Mouse (Mus musculus) midbrain, postnatal 0 days (tissue): Measurements from ENCODE around the gene Scin. TPM values are rescaled to one million over a fixed set of nuclear protein-coding genes. Genes with fewer than 3 reads are reported as not detected.

Experiments
- ATAC-seq: fragments of 200-750 bp; cut with Nextera tagmentation; 2 replicates; pipeline ENCODE4 v1.8.0; 2017; ENCODE audit warnings: moderate number of reproducible peaks, mild to moderate bottlenecking, moderate TSS enrichment, moderate library complexity; ENCODE audit not compliant: low FRiP score
- DNase-seq: peaks from one replicate; pipeline ENCODE4 v3.0.0-alpha.2; 2015; ENCODE audit warnings: low spot score
- H3K27ac ChIP-seq: fragments of 300-500 bp; sonication (generic); 2 replicates; pipeline ENCODE4 v1.5.1; 2014; ENCODE audit warnings: low read depth, mild to moderate bottlenecking, low read length, mixed read lengths
- H3K27me3 ChIP-seq: fragments of 300-500 bp; sonication (generic); 2 replicates; pipeline ENCODE4 v1.6.1; 2014; ENCODE audit warnings: low read length, control low read depth, mixed read lengths; ENCODE audit not compliant: insufficient read depth
- H3K36me3 ChIP-seq: fragments of 300-500 bp; sonication (generic); 2 replicates; pipeline ENCODE4 v1.6.1; 2014; ENCODE audit warnings: low read length, control low read depth, mixed read lengths; ENCODE audit not compliant: insufficient read depth
- H3K4me1 ChIP-seq: fragments of 300-500 bp; sonication (generic); 2 replicates; pipeline ENCODE4 v1.6.1; 2014; ENCODE audit warnings: mild to moderate bottlenecking, control low read depth, antibody characterized with exemption, low read length, mixed read lengths; ENCODE audit not compliant: insufficient read depth
- H3K4me2 ChIP-seq: fragments of 300-500 bp; sonication (generic); 2 replicates; pipeline ENCODE4 v1.6.1; 2014; ENCODE audit warnings: low read depth, mild to moderate bottlenecking, low read length, mixed read lengths; ENCODE audit not compliant: poor library complexity, severe bottlenecking
- H3K4me3 ChIP-seq: fragments of 300-500 bp; sonication (generic); 2 replicates; pipeline ENCODE4 v1.5.1; 2014; ENCODE audit warnings: low read depth, mild to moderate bottlenecking, low read length, moderate library complexity
- H3K9ac ChIP-seq: fragments of 300-500 bp; sonication (generic); replicated peaks from 2 replicates; pipeline ENCODE4 v1.6.1; 2014; ENCODE audit warnings: mild to moderate bottlenecking, low read length, moderate library complexity, mixed read lengths; ENCODE audit not compliant: poor library complexity, severe bottlenecking
- H3K9me3 ChIP-seq: fragments of 300-500 bp; sonication (generic); 2 replicates; pipeline ENCODE4 v1.6.1; 2016; ENCODE audit warnings: low read length, control low read depth
- CTCF ChIP-seq: IDR thresholded peaks from 2 replicates; pipeline ENCODE4 v1.5.1; 2016; ENCODE audit warnings: antibody characterized with exemption, mild to moderate bottlenecking
- WGBS: fragments of 180-500 bp; shearing (Covaris S2); extraction: QIAGEN DNeasy Blood & Tissue Kit; methylation state at CpG from one replicate; pipeline ENCODE4 v1.1.7; 2014; 5-methylcytosine and 5-hydroxymethylcytosine counted together
- polyA plus RNA-seq: library from polyadenylated mRNA; unstranded; fragments of >200 nt; fragmentation: Nextera tagmentation; extraction: Ambion mirVana; gene quantifications from 2 replicates; pipeline ENCODE4 v1.2.1, GENCODE M21; 2015
- total RNA-seq: library from RNA; depleted of rRNA; stranded (reverse); fragments of >200 nt; gene quantifications from 2 replicates; pipeline ENCODE4 v1.2.3, GENCODE M21; 2014

Gene Scin
- total and polyA plus RNA-seq, 2 experiments from 2014 or later: 0.09 to 0.44 TPM

DNA sequence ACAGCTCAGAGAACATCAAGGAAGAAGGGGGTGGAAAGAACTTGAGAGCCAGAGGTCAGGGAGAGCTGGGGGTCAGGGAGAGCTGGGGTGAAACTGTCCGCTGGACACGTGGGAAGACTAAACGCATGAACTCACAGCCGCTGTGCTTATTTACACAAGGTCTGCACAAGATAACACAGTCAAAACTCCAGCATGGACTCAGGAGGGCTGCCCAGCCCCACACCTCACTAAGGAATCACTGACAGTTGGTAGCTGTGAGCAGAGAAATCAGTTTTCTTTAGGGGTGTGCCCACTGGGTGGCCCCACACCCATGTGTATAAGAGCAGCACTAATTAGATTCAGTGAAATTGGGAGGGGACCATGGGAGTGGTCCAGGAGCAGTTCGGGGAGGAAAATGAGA, 27.2 kb downstream of the Scin start:
- DNase-seq (no peak), ATAC-seq (no peak)
- Histone ChIP-seq H3K27me3 (no peaks in the 10 kb centered on the region), H3K9ac (no peak overlapping the region), H3K4me3 (no peak overlapping the region), H3K9me3 (no peaks in the 10 kb centered on the region), H3K4me1 (no peaks in the 10 kb centered on the region), H3K36me3 (no peaks in the 10 kb centered on the region), H3K4me2 (no peak overlapping the region), H3K27ac (no peak overlapping the region)
- WGBS: 70% methylated on average over 5 of the region's 5 CpGs
- no peak for TF ChIP-seq CTCF

DNA sequence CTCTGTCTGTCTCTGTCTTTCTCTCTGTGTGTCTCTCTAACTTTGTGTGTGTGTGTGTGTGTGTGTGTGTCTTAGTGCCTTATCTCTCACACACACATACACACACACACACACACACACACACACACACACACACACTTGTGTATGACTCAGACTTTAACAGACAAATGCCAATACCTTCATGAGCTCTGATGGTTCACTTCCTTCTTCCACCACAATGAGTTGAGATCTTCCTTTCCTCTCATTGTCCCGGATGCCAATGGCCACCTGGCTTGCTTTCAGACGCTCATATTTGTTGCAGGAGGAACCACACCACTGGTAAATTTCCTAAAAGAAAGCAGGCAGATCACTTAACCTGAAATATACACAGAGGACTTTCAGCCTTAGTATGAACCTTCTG, 29.3 kb downstream of the Scin start:
- no peak for TF ChIP-seq CTCF
- Histone ChIP-seq H3K4me3 (no peak overlapping the region), H3K4me1 (no peaks in the 10 kb centered on the region), H3K27ac (no peak overlapping the region), H3K9me3 (no peaks in the 10 kb centered on the region), H3K9ac (no peak overlapping the region), H3K27me3 (no peaks in the 10 kb centered on the region), H3K36me3 (no peaks in the 10 kb centered on the region), H3K4me2 (no peak overlapping the region)
- WGBS: 81% methylated on average over 2 of the region's 2 CpGs
- ATAC-seq: no peak
- DNase-seq: no peak

DNA sequence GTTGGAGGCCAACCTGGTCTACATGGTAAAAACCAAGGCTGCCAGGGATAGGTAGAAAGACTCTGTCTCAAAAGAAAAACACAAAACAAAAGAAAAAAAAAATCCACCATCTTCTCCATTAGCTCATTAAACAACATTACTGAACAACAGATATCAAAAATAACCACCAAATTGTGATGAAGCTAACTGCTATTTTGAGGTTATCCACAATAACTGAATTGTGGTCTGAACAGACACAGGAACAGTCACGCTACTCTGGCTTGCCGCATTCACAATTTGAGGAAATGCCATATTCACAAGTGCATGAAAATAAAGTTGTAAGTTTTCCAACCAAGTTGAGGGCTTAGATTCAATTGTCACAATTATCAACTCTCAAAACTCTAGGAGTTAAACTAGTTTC, 31.7 kb downstream of the Scin start:
- no peak for DNase-seq
- 99% methylated on average over 2 of the region's 2 CpGs for WGBS
- Histone ChIP-seq H3K4me2 (no peak overlapping the region), H3K4me1 (no peaks in the 10 kb centered on the region), H3K9ac (no peak overlapping the region), H3K4me3 (no peak overlapping the region), H3K9me3 (no peaks in the 10 kb centered on the region), H3K36me3 (no peaks in the 10 kb centered on the region), H3K27ac (no peak overlapping the region), H3K27me3 (no peaks in the 10 kb centered on the region)
- TF ChIP-seq CTCF: no peak
- no peak for ATAC-seq

DNA sequence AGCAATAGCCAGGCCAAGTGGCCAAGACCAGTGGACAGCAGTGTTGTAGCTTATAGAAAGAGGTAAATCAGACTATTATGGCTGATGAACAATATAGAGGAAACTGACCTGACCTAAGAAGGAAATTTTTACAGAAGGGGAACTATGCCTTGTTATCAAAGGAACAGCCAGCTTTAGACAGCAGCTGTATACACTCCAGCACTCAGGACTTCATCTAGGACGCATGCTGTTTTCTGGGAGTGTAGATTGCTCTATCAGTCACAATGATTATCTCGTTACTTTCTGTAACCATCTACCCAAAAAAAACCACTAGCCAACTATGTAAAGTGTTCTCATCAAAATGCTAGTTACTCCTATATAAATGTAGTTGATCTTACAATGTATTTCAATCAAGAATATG, 34.6 kb downstream of the Scin start:
- Histone ChIP-seq H3K4me2 (no peak overlapping the region), H3K9ac (no peak overlapping the region), H3K27ac (no peak overlapping the region), H3K4me1 (no peaks in the 10 kb centered on the region), H3K36me3 (no peaks in the 10 kb centered on the region), H3K27me3 (no peaks in the 10 kb centered on the region), H3K9me3 (no peaks in the 10 kb centered on the region), H3K4me3 (no peak overlapping the region)
- TF ChIP-seq CTCF: no peak
- ATAC-seq (no peak), DNase-seq (no peak)
- 89% methylated on average over 2 of the region's 2 CpGs for WGBS

DNA sequence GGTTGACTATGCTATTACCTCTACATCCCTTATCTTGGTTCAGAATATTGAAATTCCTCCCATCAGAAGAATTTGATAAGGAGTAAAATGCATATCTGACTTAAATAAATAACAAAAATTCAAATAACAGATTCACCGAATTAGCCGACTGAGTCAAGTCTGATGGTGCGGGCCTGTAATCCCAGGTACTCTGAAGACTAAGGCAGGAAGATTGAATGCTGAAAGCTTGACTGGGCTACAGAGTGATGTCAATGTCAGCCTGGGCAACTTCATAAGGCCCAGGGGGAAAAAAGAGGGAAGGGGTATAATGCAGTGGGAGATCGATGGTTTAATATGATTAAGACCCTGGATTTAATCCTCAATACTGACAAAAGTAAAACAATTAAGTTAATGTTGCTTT, 36.6 kb downstream of the Scin start:
- no peak for DNase-seq
- no peak for TF ChIP-seq CTCF
- Histone ChIP-seq H3K36me3 (no peaks in the 10 kb centered on the region), H3K4me2 (no peak overlapping the region), H3K4me1 (no peaks in the 10 kb centered on the region), H3K27me3 (no peaks in the 10 kb centered on the region), H3K4me3 (no peak overlapping the region), H3K9me3 (no peaks in the 10 kb centered on the region), H3K9ac (no peak overlapping the region), H3K27ac (no peak overlapping the region)
- no peak for ATAC-seq
- WGBS: 92% methylated on average over 4 of the region's 4 CpGs

DNA sequence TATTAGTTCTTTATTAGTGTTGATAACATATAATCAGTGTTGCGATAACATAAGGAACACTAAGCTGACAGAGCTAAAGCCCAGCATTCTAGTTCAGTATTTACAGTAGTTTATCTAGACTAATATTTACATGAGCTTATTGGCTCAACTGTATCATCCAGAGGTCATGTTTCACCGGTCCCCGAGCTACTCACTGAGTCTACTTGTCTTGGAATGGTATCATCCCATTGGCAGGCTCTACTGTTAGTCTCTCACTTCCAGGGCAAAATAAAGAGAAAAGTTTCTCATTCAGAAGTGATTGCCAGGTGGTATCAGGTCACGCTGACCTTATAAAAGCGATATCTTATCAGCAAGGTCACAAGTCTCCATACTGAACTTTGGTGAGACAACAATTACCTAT, 37.0 kb downstream of the Scin start:
- H3K4me3 ChIP-seq: no peak overlapping the region
- no peaks in the 10 kb centered on the region for H3K36me3 ChIP-seq
- no peaks in the 10 kb centered on the region for H3K27me3 ChIP-seq
- no peaks in the 10 kb centered on the region for H3K4me1 ChIP-seq
- no peak overlapping the region for H3K27ac ChIP-seq
- no peak for DNase-seq
- H3K9ac ChIP-seq: no peak overlapping the region
- TF ChIP-seq CTCF: no peak
- 92% methylated on average over 5 of the region's 5 CpGs for WGBS
- no peak overlapping the region for H3K4me2 ChIP-seq
- no peak for ATAC-seq
- H3K9me3 ChIP-seq: no peaks in the 10 kb centered on the region

DNA sequence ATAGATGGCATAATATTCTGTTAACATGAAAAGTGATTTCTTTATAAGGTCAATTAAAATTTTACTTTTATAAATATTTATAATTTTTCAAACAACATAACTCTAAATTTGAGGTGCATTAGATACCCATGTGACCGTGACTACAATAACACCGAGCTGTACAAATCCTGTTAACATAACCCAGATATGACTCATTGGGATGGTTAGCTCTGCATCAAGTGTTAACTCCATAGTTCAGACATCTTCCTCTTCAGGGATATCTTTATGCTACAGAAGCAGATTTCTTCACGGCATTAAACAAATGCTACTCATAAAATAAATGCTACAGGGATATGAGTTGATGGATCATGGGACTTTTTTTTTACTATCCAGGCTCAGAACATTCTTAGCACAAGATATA, 37.6 kb downstream of the Scin start:
- WGBS: 86% methylated on average over 3 of the region's 3 CpGs
- DNase-seq: no peak
- no peak for TF ChIP-seq CTCF
- ATAC-seq: no peak
- Histone ChIP-seq H3K9ac (no peak overlapping the region), H3K4me3 (no peak overlapping the region), H3K9me3 (no peaks in the 10 kb centered on the region), H3K27me3 (no peaks in the 10 kb centered on the region), H3K36me3 (no peaks in the 10 kb centered on the region), H3K4me1 (no peaks in the 10 kb centered on the region), H3K27ac (no peak overlapping the region), H3K4me2 (no peak overlapping the region)
